Mouse (Mus musculus) ovary, postnatal 10 days (tissue): ENCODE measurements around the gene Gm21887.
"Not testable (repeated sequence)": the region's sequence is repeated elsewhere in the genome, so short reads cannot be mapped to it uniquely, and the experiment has no call there.

Experiments used
- DNase-seq: peaks from one replicate; pipeline ENCODE4 v3.0.0; 2022; ENCODE audit warnings: low spot score

Gene Gm21887

GRCm38 (mm10) chrX:170013421-170013820, 4.0 kb downstream of the Gm21887 start:
- DNase-seq = not testable (repeated sequence)

- DNase-seq = not testable (repeated sequence)
These were observed 4.6 kb downstream of the Gm21887 start for GRCm38 (mm10) chrX:170014038-170014437.

- not testable (repeated sequence) for DNase-seq
These were observed 6.4 kb downstream of the Gm21887 start for GRCm38 (mm10) chrX:170015883-170016282.

GRCm38 (mm10) chrX:170017333-170018245, 8.1 kb downstream of the Gm21887 start:
- not testable (repeated sequence) for DNase-seq

- DNase-seq = not testable (repeated sequence)
These were observed 9.2 kb downstream of the Gm21887 start for GRCm38 (mm10) chrX:170018571-170019218.

GRCm38 (mm10) chrX:170019219-170019953, 9.9 kb downstream of the Gm21887 start:
- DNase-seq = not testable (repeated sequence)

- peak; percentile 88 for DNase-seq
These were observed 10.7 kb downstream of the Gm21887 start for GRCm38 (mm10) chrX:170019954-170020689.

- DNase-seq = not testable (repeated sequence)
These were observed 11.2 kb downstream of the Gm21887 start for GRCm38 (mm10) chrX:170020690-170021050.

GRCm38 (mm10) chrX:170021205-170021604, 11.7 kb downstream of the Gm21887 start:
- not testable (repeated sequence) for DNase-seq

GRCm38 (mm10) chrX:170021750-170022461, 12.4 kb downstream of the Gm21887 start:
- DNase-seq = not testable (repeated sequence)
